Mouse (Mus musculus) bone marrow, adult 2 months (tissue): ENCODE measurements at regions not wholly inside any gene's neighbourhood (a gene's known extent, or its start where the extent isn't known, plus 50 kb on each side); places are given as distances from the start of the nearest gene placed in this dataset.

Experiments used
- CTCF ChIP-seq: fragments of 200-500 bp; IDR thresholded peaks from 2 replicates; pipeline ENCODE4 v1.5.1; 2011; ENCODE audit warnings: low read length, control low read depth; ENCODE audit not compliant: control insufficient read depth, insufficient read depth
- POLR2A ChIP-seq: fragments of 200-500 bp; IDR thresholded peaks from 2 replicates; pipeline ENCODE4 v1.6.1; 2011; ENCODE audit warnings: low read depth, mild to moderate bottlenecking, control low read depth, low read length, borderline replicate concordance; ENCODE audit not compliant: control insufficient read depth

GRCm38 (mm10) chr13:30042689-30043320, 56.9 kb upstream of the E2f3 start:
- TF ChIP-seq CTCF (no peak), POLR2A (no peak)
